Mouse (Mus musculus): ENCODE measurements around the gene Erp27.
A peak's percentile ranks its signal among the peaks of the same experiment; 100 is the strongest.

Erp27 gene

GRCm38 (mm10) chr6:136939326-136940187 is 17.6 kb upstream of the Erp27 start:
- DNase-seq (ENCODE audit: low read depth), result peak; percentile 40

DNA sequence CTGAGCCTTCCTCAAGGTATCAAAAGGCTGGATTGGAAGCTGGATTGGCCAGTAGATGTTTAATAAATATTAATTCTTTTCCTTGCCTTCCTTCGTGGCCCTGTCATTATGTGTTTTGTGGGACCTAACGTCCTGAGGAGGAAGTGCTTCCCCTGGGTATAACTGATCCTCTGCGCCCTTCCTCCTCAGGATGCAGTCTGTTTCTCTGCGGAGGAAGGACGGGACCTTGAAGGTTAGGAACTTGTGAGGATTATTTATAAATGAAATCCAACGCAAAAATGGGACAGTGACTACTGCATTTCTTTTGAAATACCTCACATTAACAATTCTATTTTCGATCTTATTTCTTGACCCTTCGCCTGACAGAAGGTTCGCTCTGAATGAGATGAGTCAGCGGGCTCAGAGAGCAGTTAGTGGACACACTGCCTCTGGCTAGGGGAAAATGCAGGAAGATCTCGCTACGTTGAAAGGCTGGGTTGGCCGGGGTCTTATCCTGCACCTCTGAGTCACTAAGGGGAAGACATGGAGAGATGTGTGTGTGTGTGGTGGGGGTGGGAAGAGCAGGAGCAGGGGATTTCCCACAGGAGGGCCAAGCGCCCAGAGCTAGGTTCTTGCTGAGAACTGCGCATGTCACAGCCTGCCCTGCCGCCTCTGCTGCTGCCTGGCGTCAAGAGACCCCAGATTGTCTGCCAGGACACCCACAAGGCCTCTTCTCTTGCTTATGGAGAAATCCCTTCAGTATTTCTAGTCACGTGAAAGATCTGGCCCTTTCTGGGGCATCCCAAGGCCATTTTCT is 16.5 kb upstream of the Erp27 start:
- peak; percentile 83 for DNase-seq (ENCODE audit: low read depth)

- no peak for DNase-seq (ENCODE audit: low read depth)
These were observed 15.1 kb upstream of the Erp27 start for GRCm38 (mm10) chr6:136937117-136937516.

- no peak for DNase-seq (ENCODE audit: low read depth)
These were observed 14.4 kb upstream of the Erp27 start for GRCm38 (mm10) chr6:136936361-136936760.

GRCm38 (mm10) chr6:136935233-136935632 is 13.3 kb upstream of the Erp27 start:
- no peak for DNase-seq (ENCODE audit: low read depth)

DNA sequence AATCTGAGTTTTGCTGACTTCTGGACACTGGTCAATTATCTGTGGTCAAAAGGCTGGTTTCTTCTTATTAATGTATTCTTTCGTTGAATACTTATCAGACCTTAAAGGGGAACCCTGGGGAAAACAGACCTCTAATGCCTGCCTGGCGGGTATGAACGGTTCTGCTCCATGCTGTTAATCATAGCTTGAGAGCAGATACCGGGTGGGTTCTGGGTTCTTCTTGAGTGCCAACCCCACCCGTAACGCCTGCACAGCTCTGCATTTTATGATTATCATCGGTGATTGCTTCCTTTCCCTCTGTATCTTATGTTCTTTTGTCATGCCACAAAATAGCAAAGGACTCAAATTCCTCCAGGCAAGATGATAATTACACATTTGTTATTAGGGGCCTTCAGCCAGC is 12.1 kb upstream of the Erp27 start:
- no peak for DNase-seq (ENCODE audit: low read depth)

DNA sequence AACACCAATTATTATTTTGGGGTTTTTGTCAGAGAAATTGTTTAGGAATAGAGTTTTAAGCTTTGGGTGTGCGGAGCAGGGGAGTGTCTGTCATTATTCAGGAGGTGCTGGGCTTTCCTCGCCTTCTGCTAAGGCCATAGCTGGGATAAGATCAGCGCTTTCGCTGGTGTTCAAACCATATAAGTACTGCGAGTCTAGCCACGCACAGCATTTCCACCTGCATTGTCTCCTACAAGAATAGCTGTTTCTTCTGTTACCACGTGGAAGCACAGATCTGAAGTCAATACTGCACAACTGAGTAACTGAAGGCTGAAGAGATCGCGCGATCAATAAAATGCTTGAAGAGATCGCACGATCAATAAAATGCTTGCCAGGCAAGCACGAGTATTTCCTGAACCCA is 9.3 kb upstream of the Erp27 start:
- no peak for DNase-seq (ENCODE audit: low read depth)

DNA sequence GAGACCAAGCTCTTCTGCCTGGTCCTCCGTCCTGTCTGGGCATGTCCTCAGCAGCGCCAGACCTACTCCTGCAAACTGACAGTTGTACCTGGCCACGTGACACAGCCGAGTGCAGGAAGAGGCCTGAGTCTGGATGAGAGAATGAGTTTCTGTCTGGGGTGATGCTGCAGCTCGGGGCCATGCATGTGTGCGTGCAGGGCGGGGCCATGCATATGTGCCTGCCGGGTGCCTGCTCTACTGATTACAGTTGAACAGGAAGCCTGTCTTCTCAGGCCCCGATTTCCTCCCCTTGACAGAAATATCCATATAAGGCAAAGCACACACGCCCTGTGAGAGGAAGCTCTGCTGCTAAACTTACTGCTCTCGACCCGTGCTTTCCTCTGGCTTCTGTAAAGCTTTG is 8.7 kb upstream of the Erp27 start:
- DNase-seq (ENCODE audit: low read depth), result no peak

- no peak for DNase-seq (ENCODE audit: low read depth)
These were observed 5.6 kb upstream of the Erp27 start for GRCm38 (mm10) chr6:136927626-136928025.

GRCm38 (mm10) chr6:136925049-136925448 is 3.1 kb upstream of the Erp27 start:
- no peak for DNase-seq (ENCODE audit: low read depth)

DNA sequence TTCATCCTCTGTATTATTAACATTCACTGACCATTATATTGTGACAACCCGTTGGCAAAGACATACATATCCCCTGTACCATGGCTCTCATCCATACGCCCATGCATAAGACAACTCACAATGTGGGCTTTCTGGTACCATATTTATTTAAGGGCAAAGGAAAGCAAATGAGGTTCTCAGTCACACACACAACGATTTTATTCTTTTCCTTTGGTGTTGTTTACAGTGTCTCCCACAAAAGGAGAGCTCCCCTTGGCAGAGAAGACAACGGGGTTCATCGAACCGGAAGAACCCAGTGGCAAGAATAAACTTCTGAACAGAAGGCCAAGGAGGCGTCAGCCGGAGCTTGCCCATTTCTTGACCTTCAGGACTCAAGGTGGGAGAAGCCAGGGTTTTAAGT is 1.6 kb upstream of the Erp27 start, which contains the start of gene Pde6h:
Pde6h (plus strand) TSS at position 301 of the 400 bp plus-strand sequence.
- no peak for DNase-seq (ENCODE audit: low read depth)

- DNase-seq (ENCODE audit: low read depth), result no peak
These were observed 891 bp upstream of the Erp27 start for GRCm38 (mm10) chr6:136922871-136923270.

DNA sequence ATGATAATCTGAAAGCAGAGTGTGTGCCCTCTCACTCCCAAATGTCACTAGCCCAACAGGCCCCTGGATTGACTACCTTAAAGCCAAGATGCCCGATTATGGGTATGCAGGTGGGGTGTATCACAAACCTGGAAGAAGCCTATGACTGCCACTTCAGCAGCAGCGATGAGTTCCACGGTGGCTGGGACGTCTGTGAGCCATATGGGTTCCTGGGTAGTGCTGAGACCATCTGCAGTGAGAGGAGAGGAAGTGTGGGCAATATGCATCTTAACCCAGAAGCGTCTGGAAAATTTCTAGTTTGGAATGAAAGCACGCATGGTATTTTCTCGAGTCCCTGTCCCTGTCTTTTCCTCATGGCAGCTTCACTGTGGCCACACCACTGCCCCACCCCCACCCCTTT is 379 bp downstream of the Erp27 start:
- DNase-seq (ENCODE audit: low read depth), result no peak

DNA sequence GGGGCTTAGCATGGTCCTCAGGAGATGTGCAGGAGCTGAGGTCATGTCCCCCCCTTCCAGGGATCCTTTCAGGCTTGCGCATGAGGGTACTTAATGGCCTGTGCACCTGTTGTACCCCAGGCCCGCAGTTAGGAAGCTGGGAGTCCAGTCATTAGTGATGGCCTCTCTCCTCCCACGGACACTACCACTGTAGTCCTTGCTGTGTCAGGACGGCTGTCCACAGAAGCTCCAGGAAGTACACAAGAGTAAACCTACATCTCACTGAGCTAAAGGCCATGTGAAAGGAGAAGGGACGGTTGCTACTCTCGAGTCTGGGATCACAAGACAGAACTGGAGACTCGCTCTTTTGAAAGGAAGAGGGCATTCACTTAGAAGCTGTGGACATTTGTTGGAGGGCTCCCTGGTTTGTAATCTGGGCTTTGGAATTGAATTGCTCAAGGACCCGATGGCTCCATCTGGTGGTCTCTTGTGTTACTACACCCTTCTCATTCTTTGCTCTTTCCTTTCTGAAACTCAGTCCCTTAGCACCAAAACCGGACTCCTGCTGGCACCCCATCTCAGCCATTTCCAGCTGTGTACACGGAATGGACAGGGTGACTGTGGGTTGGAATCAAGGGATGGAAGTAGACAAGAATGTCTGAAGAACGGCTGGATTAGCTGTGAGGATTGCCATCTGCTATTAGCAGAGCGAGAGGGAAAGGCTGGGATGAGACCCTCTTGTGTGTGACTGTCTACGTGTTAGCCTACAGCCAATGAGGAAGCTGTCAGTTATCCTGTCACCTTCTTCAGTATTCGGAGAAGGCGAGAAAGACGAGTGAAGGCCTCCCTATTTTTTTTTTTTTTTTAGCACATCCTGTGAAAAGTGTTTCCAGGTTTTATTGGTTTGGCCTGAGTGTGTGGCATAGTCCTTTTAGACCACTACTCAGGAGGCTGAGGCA is 1.4 kb downstream of the Erp27 start:
- peak; percentile 87 for DNase-seq (ENCODE audit: low read depth)

DNA sequence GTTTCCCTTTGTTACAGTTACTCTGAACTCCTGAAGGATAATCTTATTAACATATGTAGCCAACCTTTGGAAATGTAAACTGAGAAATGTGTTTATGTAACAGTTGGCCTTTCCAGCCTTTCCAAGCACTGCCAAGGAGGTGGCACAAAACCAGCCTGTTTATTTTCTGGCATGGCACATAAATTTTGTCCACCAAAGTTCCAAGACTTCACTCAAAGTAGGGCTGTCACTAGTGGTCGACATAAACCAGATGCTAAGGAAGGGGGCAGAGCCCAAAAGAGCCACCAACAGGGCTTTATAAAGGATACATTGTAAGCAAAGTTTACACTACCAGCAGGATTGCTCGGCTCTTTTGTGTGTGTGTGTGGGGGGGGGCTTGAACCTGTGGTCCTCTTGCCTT is 4.1 kb downstream of the Erp27 start:
- DNase-seq (ENCODE audit: low read depth), result peak; percentile 23

- DNase-seq (ENCODE audit: low read depth), result no peak
These were observed 6.1 kb downstream of the Erp27 start for GRCm38 (mm10) chr6:136915721-136916395.

DNA sequence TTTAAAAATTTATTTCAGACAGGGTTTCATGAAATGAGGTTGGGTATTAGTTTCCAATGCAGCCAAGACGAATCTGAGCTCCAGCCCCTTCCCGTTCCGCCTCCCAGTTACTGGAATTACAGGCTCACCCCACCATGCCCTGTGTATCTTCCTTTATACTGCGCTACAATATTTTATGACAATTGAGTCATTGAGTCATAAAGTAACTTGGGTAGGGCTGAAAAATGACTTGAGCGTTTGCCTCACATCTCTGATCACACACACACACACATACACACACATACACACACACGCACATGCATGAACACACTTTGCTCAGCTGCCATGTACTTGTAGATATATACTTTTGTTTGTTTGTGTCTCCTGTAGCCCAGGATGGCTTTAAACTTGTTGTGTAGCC is 7.7 kb downstream of the Erp27 start:
- no peak for DNase-seq (ENCODE audit: low read depth)

DNA sequence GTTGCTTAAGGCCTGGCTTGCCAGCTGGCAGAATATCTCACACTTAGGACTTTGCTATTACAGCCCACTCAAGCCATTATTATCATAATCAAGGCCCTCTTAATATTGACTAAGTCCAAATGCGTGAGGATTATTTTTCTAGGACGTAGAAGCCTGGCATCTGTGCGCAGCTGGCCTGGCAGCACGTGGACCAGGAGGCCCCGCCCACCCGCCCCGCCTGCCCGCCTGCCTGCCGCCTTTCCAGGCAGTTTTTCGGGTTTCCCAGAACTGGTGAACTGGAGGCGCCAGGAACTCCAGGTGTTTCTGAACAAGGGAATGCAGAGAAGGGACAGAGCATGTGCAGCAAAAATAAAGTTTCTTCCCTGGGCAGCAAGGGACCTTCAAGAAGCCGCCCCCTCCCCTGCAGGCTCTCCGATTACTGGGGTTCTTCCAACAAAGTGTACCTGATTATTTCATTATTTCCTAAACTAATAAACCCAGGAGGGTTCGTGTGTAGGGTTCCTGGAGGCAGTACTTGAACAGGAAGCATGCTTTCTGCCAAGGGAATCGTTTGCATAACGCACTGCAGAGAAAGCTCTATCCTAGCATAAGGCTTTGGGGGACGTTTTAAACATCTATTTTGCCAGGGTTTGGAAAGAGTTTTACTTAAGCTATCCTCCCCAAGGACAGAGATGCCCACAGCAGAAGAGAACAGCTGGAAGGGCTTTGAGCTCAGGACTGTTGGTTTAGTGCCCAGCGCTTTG is 8.4 kb downstream of the Erp27 start:
- DNase-seq (ENCODE audit: low read depth), result no peak

- no peak for DNase-seq (ENCODE audit: low read depth)
These were observed 9.2 kb downstream of the Erp27 start for GRCm38 (mm10) chr6:136912751-136913265.

GRCm38 (mm10) chr6:136910247-136910890 is 11.6 kb downstream of the Erp27 start:
- peak; percentile 54 for DNase-seq (ENCODE audit: low read depth)
